Mouse (Mus musculus) hindbrain, embryonic 10.5 days (tissue): Measurements from ENCODE around the gene Phf20. TPM values are rescaled to one million over a fixed set of nuclear protein-coding genes. Genes with fewer than 3 reads are reported as not detected.
"Not testable (repeated sequence)": the region's sequence is repeated elsewhere in the genome, so short reads cannot be mapped to it uniquely, and the experiment has no call there.

ENCODE experiments used
- DNase-seq: peaks from one replicate; pipeline ENCODE4 v3.0.0-alpha.2; 2017; ENCODE audit warnings: low spot score
- H3K27ac ChIP-seq: fragments of 300-500 bp; sonication (generic); 2 replicates; pipeline ENCODE4 v1.5.1; 2016; ENCODE audit warnings: mild to moderate bottlenecking, moderate library complexity
- H3K27me3 ChIP-seq: fragments of 300-500 bp; sonication (generic); 2 replicates; pipeline ENCODE4 v1.6.1; 2016; ENCODE audit warnings: mild to moderate bottlenecking; ENCODE audit not compliant: poor library complexity, insufficient read depth, severe bottlenecking
- H3K36me3 ChIP-seq: fragments of 300-500 bp; sonication (generic); 2 replicates; pipeline ENCODE4 v1.6.1; 2016; ENCODE audit warnings: mild to moderate bottlenecking, moderate library complexity
- H3K4me1 ChIP-seq: fragments of 300-500 bp; sonication (generic); replicated peaks from 2 replicates; pipeline ENCODE4 v1.6.1; 2016; ENCODE audit warnings: mild to moderate bottlenecking
- H3K4me3 ChIP-seq: fragments of 300-500 bp; sonication (generic); 2 replicates; pipeline ENCODE4 v1.5.1; 2016; ENCODE audit warnings: mild to moderate bottlenecking, moderate library complexity
- H3K9me3 ChIP-seq: fragments of 300-500 bp; sonication (generic); 2 replicates; pipeline ENCODE4 v1.6.1; 2016; ENCODE audit warnings: mild to moderate bottlenecking, moderate library complexity
- WGBS: fragments of 180-500 bp; shearing (Covaris S2); methylation state at CpG from one replicate; pipeline ENCODE4 v1.1.7; 2016; 5-methylcytosine and 5-hydroxymethylcytosine counted together
- polyA plus RNA-seq: library from polyadenylated mRNA; unstranded; fragments of >200 nt; fragmentation: Nextera tagmentation; extraction: Ambion mirVana; gene quantifications from 2 replicates; pipeline ENCODE4 v1.2.1, GENCODE M21; 2016

Gene Phf20
- polyA plus RNA-seq, 1 experiment from 2014 or later: 73.4 TPM

- H3K36me3 ChIP-seq, H3K27me3 ChIP-seq, H3K27ac ChIP-seq, DNase-seq, H3K4me1 ChIP-seq, H3K4me3 ChIP-seq, H3K9me3 ChIP-seq: not testable (repeated sequence)
- 89% methylated on average over 7 of the region's 7 CpGs for WGBS
Observed at GRCm38 (mm10) chr2:156189241-156189640, 7.0 kb upstream of the Phf20 start.

GRCm38 (mm10) chr2:156190004-156190896, 6.0 kb upstream of the Phf20 start:
- no peaks in the 10 kb centered on the region for H3K27me3 ChIP-seq
- 85% methylated on average over 14 of the region's 14 CpGs for WGBS
- no peak overlapping the region for H3K27ac ChIP-seq
- DNase-seq: no peak
- H3K4me1 ChIP-seq: peaks cover 7% of the 10 kb centered on the region; the same call in 1 of the 2 replicates
- no peaks in the 10 kb centered on the region for H3K36me3 ChIP-seq
- no peak overlapping the region for H3K4me3 ChIP-seq
- H3K9me3 ChIP-seq: no peaks in the 10 kb centered on the region

GRCm38 (mm10) chr2:156191540-156191939, 4.7 kb upstream of the Phf20 start:
- no peak for DNase-seq
- no peak overlapping the region for H3K27ac ChIP-seq
- H3K4me1 ChIP-seq: peaks cover 20% of the 10 kb centered on the region
- H3K27me3 ChIP-seq: no peaks in the 10 kb centered on the region
- no peak overlapping the region for H3K4me3 ChIP-seq
- H3K36me3 ChIP-seq: no peaks in the 10 kb centered on the region
- WGBS: 93% methylated on average over 2 of the region's 2 CpGs
- no peaks in the 10 kb centered on the region for H3K9me3 ChIP-seq

- Histone ChIP-seq H3K27me3 (no peaks in the 10 kb centered on the region), H3K27ac (no peak overlapping the region), H3K4me3 (no peak overlapping the region), H3K36me3 (no peaks in the 10 kb centered on the region), H3K9me3 (no peaks in the 10 kb centered on the region), H3K4me1 (peaks cover 23% of the 10 kb centered on the region)
- no peak for DNase-seq
- WGBS: 90% methylated on average over 2 of the region's 2 CpGs
Observed at GRCm38 (mm10) chr2:156192068-156192467, 4.2 kb upstream of the Phf20 start.

- DNase-seq: no peak
- H3K9me3 ChIP-seq: no peaks in the 10 kb centered on the region
- H3K4me3 ChIP-seq: no peak overlapping the region
- peaks cover 33% of the 10 kb centered on the region for H3K4me1 ChIP-seq
- 0 out of 2 replicates have a peak, but pooled peaks cover under 1% of the 10 kb centered on the region for H3K36me3 ChIP-seq
- no peak overlapping the region for H3K27ac ChIP-seq
- WGBS: 73% methylated on average over 3 of the region's 3 CpGs
- H3K27me3 ChIP-seq: no peaks in the 10 kb centered on the region
Observed at GRCm38 (mm10) chr2:156193066-156193862, 3.0 kb upstream of the Phf20 start.

GRCm38 (mm10) chr2:156194571-156194970, 1.7 kb upstream of the Phf20 start:
- H3K36me3 ChIP-seq: peaks cover 11% of the 10 kb centered on the region; the same call in 1 of the 2 replicates
- H3K27ac ChIP-seq: 0 out of 2 replicates have a peak overlapping the region, but pooled peaks have one; percentile 35
- peaks cover 43% of the 10 kb centered on the region for H3K4me1 ChIP-seq
- no peaks in the 10 kb centered on the region for H3K9me3 ChIP-seq
- H3K4me3 ChIP-seq: no peak overlapping the region
- H3K27me3 ChIP-seq: no peaks in the 10 kb centered on the region
- no peak for DNase-seq

- peak overlapping the region; percentile 97 for H3K27ac ChIP-seq
- H3K36me3 ChIP-seq: peaks cover 35% of the 10 kb centered on the region
- DNase-seq: no peak
- H3K27me3 ChIP-seq: no peaks in the 10 kb centered on the region
- H3K4me3 ChIP-seq: peak overlapping the region; percentile 81
- H3K9me3 ChIP-seq: no peaks in the 10 kb centered on the region
- peaks cover 48% of the 10 kb centered on the region for H3K4me1 ChIP-seq
- 4% methylated on average over 17 of the region's 17 CpGs for WGBS
Observed at GRCm38 (mm10) chr2:156197129-156197911, 1.1 kb downstream of the Phf20 start.

- 85% methylated on average over 3 of the region's 3 CpGs for WGBS
- H3K27me3 ChIP-seq: no peaks in the 10 kb centered on the region
- H3K9me3 ChIP-seq: no peaks in the 10 kb centered on the region
- H3K4me3 ChIP-seq: no peak overlapping the region
- peaks cover 50% of the 10 kb centered on the region for H3K4me1 ChIP-seq
- H3K27ac ChIP-seq: no peak overlapping the region
- no peak for DNase-seq
- peaks cover 60% of the 10 kb centered on the region for H3K36me3 ChIP-seq
Observed at GRCm38 (mm10) chr2:156199944-156200343, 3.7 kb downstream of the Phf20 start.

- no peaks in the 10 kb centered on the region for H3K9me3 ChIP-seq
- peaks cover 37% of the 10 kb centered on the region for H3K4me1 ChIP-seq
- DNase-seq: no peak
- H3K4me3 ChIP-seq: no peak overlapping the region
- no peak overlapping the region for H3K27ac ChIP-seq
- peaks cover 75% of the 10 kb centered on the region for H3K36me3 ChIP-seq
- 97% methylated on average over 4 of the region's 4 CpGs for WGBS
- H3K27me3 ChIP-seq: no peaks in the 10 kb centered on the region
Observed at GRCm38 (mm10) chr2:156201486-156201885, 5.2 kb downstream of the Phf20 start.

- no peaks in the 10 kb centered on the region for H3K9me3 ChIP-seq
- no peak for DNase-seq
- peaks cover 88% of the 10 kb centered on the region for H3K36me3 ChIP-seq
- H3K27ac ChIP-seq: no peak overlapping the region
- WGBS: 83% methylated on average over 3 of the region's 3 CpGs
- no peak overlapping the region for H3K4me3 ChIP-seq
- no peaks in the 10 kb centered on the region for H3K27me3 ChIP-seq
- peaks cover 27% of the 10 kb centered on the region for H3K4me1 ChIP-seq
Observed at GRCm38 (mm10) chr2:156202848-156203437, 6.7 kb downstream of the Phf20 start.

GRCm38 (mm10) chr2:156203917-156204316, 7.7 kb downstream of the Phf20 start:
- Histone ChIP-seq H3K4me1 (peaks cover 18% of the 10 kb centered on the region), H3K4me3 (no peak overlapping the region), H3K36me3 (peaks cover 92% of the 10 kb centered on the region), H3K27ac (no peak overlapping the region), H3K9me3 (no peaks in the 10 kb centered on the region), H3K27me3 (no peaks in the 10 kb centered on the region)
- no peak for DNase-seq
- WGBS: 93% methylated on average over 6 of the region's 6 CpGs

- Histone ChIP-seq H3K27ac (no peak overlapping the region), H3K27me3 (no peaks in the 10 kb centered on the region), H3K4me3 (no peak overlapping the region), H3K9me3 (no peaks in the 10 kb centered on the region), H3K36me3 (peaks cover 54% of the 10 kb centered on the region), H3K4me1 (no peaks in the 10 kb centered on the region)
- DNase-seq: no peak
- whole genome bisulfite sequencing: 70% methylated on average over 1 of the region's 1 CpGs
Observed at GRCm38 (mm10) chr2:156217786-156218185, 21.5 kb downstream of the Phf20 start.
